Mouse (Mus musculus) neural tube, embryonic 10.5 days (tissue): Measurements from ENCODE around the gene Scube1.
A peak's percentile ranks its signal among the peaks of the same experiment; 100 is the strongest.

Source experiments
- DNase-seq: peaks from one replicate; pipeline ENCODE4 v3.0.0-alpha.2; 2017; ENCODE audit warnings: low spot score; ENCODE audit errors: extremely low spot score

Gene Scube1

GRCm38 (mm10) chr15:83724886-83725269 lies at the start of gene Scube1:
Gene Scube1 (minus strand): TSS chr15:83725021.
- DNase-seq = peak; percentile 88

- DNase-seq = no peak
Measured at GRCm38 (mm10) chr15:83772953-83773352, 48.1 kb upstream of the Scube1 start.

DNA sequence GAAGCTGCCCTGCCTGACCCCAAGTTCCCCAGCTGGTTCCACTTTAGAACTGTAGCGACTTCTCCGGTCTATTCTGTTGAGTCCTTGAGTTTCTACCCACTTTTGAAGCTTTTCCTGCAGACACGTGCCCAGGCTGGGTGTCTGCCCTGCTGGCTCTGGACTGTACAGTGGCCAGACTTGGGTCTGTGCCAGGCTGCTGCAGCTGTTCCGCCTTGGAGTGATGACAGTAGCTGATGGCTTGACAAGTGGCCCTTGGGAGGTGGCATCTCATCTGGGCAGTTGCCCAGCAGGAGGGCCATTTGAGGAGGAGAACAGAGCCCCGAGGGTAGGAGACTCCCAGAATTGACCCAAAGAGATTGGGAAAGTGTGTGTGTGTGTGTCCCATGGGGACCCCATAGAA lies 47.6 kb upstream of the Scube1 start:
- DNase-seq = no peak

GRCm38 (mm10) chr15:83771346-83772053 lies 46.7 kb upstream of the Scube1 start:
- no peak for DNase-seq

GRCm38 (mm10) chr15:83765388-83766029 lies 40.7 kb upstream of the Scube1 start:
- DNase-seq = no peak

- no peak for DNase-seq
Measured at GRCm38 (mm10) chr15:83761512-83761911, 36.7 kb upstream of the Scube1 start.

GRCm38 (mm10) chr15:83760683-83761082 lies 35.9 kb upstream of the Scube1 start:
- peak; percentile 72 for DNase-seq

DNA sequence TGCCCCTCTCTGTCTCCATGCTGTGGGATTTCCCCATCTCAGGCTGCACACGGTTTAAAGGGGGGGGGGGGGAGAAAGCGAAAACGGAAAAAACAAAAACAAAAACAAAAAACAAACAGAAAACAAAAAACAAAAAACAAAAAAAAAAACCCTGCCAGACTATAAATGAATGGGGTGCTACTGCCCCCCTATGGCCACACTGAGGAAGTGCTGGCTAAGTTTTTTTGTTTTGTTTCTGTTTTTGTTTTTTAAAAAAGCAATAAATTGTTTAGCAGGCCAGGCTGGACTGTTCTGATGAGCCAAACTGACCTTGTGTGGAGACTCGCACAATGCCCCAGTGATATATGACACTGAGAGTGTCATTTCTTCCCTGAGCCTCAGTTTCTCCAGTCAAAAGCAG lies 34.1 kb upstream of the Scube1 start:
- DNase-seq = no peak

- peak; percentile 66 for DNase-seq
Measured at GRCm38 (mm10) chr15:83756742-83757141, 31.9 kb upstream of the Scube1 start.

DNA sequence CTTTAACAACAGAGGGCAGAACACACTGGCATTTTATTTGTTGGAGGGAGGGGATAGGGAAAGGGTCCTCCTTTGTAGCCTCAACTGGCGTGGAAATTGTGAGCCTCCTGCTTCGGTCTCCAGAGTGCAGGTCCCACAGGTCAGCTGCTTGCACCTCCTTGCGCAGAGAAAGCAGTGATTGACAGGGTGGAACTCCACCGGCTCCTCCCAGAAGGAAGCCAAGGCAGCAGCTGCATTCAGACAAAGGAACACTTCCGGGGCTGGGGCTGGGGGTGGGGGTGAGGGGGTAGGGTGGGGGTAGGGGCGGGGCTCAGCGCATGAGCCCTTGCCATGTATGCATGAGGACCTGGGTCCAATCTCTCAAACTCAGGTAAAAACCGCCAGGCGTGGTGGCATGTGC lies 24.6 kb upstream of the Scube1 start:
- DNase-seq = no peak

DNA sequence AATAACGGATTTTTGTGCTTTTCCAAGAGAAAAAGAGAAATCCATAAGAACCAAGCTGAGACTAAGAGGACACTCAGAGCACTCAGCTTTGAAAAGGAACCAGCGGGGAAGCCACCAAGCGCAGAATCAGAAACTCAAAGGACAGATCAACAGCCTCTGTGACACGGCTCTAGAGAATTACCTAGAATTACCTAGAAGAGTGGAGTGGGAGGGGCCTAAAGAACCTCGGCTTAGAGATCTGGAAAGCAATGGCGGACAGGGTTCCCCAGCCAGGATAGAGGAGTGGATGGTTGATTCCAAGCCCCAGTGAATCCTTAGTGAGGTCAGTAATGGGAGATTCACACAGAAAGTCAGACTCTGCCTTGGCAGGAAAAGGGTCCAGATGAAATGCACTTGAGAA lies 24.2 kb upstream of the Scube1 start:
- DNase-seq = no peak

DNA sequence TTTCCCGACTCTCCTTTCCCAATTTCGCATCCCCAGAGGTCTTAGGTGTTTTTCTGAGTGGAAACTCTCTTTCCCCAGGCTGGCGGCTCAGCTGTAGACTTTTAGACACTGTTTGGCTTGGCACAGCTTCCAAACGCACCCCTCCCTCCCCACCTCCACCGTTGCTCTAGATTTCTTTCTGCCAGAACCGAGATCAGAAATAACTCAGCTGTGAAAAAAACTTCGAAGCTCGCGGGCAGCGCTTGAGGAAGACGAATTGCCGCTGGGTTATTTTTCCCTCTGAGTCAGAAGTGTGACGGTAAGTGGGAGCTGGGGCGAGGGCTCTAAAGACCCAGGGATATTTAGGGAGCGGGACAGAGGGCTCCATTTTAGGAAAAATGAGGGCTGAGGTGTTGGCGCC lies 21.5 kb upstream of the Scube1 start:
- no peak for DNase-seq

- DNase-seq = no peak
Measured at GRCm38 (mm10) chr15:83742018-83742417, 17.2 kb upstream of the Scube1 start.

DNA sequence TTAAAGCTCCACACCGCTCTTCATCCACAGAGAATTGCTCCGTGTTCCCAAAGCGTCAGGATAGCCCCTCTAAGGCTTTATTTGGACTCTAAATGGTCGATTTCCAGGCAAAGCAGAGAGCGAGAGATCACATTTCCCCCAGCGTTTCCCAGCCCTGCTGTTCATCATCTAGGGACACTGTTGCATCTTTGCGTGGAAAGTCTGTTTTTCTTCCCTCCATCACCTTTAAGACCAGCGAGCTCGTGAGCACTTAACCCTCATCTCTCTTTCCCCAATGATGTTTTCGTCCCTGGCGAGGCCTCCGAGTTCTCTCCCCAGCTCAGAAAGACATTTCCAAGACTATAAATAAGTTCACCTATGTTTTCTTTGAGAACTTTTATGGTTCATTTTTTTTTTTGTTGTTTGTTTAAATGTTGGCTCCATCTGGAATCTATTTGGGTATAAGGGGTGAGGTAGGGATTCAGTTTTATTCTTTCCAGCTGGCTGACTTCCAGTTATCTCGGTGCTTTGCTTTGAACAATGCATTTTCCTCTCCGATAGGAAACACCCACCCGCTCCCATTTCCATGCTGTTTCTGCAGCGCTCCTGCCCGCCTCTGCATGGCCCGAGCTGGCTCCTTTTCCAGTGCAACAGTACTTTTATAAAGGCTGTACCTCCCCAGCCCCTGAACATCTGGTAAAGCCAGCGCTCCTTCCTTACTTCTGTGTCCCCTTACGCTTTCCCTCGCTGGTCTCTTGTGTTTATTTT lies 16.0 kb upstream of the Scube1 start:
- DNase-seq = peak; percentile 50

GRCm38 (mm10) chr15:83727626-83728025 lies 2.8 kb upstream of the Scube1 start:
- DNase-seq = peak; percentile 66

- no peak for DNase-seq
Measured at GRCm38 (mm10) chr15:83726741-83727140, 1.9 kb upstream of the Scube1 start.

DNA sequence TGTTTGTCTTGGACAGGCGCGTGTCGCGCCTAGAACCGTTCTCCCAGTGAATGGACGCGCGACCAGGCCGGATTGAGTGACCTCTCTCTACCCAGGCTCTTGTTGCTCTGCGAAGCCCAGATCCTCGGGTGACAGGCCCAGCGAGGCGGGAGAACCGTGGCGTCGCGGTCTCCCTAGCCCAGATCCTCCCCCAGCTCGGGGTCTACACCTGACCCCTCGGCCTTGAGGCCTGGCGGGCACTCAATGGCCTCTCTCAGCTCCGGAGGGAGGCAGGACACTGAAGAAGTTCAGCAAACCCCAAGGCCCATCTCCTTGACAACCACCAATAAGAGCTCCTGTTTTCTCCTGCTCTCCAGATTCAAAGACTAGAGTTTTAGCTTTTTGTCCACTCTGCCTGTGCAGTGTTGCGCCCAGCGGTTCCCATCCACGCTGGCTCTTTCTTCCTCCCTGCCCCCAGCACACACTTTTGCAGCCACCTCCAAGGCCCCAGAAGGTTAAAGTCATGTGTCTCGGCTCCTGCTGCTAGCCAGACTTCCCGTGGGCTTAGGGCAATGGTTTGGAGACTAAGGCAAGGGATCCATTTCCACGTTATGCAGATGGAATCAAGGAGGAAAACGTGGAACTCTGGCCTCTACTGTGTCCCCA lies 857 bp upstream of the Scube1 start:
- DNase-seq = peak; percentile 53

DNA sequence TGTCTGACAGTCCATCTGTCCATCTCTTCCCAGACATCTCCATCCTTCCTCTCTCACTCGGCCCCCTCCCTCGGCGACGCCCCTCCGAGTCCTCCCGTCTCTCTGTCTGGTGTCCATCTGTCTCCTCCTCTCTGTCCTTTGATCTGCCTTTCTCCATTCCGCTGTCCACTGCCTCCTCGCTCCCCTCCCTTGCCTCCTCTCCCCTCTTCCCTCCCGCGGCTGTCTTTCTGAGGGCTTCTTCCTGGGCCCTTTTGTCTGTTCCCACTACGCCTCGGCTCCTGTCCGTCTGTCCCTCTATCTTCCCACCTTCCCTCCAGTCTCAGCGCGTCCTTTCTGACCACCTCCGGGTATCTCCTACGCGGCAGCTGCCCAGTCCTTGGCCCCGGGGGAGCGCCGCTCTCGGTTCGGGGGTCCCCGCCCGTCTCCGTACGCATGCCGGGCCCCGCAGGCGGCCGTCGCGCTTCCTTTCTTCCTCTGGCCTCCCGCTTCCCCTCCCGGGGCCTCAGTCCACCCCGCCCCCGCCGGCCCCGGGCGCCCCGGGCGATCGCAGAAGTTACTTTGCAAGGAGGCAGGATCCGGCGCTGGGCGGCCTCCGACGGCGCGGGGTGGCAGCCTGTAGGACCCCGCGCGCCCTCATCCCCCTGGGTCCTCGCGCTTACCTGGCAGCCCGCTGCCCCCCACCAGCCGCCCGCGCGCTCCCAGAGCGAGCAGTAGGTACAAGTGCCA lies 498 bp downstream of the Scube1 start:
- DNase-seq = no peak

DNA sequence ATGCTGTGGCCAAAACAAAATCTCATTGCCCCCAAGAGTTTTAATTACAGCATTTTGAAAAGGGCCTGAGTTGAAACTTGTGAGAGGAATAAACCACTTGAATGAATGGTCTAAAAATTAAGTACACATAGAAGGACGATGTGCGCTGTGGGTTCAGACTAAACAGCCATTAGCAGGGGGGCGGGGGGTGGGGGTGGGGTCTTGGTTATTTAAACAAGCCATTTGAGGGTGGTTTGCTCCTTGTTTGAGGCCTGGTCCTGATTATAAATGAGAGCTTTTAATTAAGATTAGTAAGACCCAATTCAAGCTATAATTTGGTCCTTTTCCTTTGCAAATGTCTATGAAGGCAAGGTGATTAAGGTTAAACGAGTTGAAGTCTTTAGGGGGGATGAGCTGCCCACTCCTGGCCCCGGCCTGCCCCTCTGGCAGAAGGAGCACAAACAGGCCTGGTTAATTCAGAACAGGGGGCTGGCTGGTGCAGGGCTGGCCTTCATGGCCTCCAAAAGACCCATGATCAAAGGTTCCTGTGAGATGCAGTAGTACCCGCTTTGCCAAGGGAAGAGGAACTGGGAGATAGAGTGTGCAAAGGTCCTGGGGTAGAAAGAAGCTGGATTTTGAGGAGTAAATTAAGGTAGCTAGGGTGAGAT lies 9.1 kb downstream of the Scube1 start:
- DNase-seq = no peak

- no peak for DNase-seq
Measured at GRCm38 (mm10) chr15:83712798-83713197, 12.0 kb downstream of the Scube1 start.

DNA sequence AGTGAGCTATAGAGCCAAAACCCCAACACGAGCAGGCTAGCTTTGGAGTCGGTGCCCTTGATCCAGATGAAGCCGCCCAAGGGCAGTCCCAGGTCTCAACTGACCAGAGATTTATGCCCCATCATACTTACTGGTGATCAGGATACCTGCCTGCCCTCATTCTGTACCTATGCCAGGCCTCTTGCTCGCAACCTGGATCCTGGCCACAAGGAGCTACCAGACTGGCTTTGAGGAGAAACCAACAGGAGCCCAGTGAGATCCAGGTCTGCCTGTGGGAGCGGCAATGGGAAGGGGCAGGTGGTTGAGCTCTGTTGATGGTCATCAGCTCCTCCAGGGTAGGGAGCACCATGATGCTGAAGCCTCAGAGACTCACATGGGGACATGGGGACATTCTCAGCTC lies 12.5 kb downstream of the Scube1 start:
- DNase-seq = no peak
